Mouse (Mus musculus) layer of hippocampus, adult 9-10 months (tissue): Measurements from ENCODE around the gene Ift22.

Source experiments
- DNase-seq: peaks from one replicate; pipeline ENCODE4 v3.0.0; 2022; ENCODE audit warnings: low spot score

The Ift22 gene

DNA sequence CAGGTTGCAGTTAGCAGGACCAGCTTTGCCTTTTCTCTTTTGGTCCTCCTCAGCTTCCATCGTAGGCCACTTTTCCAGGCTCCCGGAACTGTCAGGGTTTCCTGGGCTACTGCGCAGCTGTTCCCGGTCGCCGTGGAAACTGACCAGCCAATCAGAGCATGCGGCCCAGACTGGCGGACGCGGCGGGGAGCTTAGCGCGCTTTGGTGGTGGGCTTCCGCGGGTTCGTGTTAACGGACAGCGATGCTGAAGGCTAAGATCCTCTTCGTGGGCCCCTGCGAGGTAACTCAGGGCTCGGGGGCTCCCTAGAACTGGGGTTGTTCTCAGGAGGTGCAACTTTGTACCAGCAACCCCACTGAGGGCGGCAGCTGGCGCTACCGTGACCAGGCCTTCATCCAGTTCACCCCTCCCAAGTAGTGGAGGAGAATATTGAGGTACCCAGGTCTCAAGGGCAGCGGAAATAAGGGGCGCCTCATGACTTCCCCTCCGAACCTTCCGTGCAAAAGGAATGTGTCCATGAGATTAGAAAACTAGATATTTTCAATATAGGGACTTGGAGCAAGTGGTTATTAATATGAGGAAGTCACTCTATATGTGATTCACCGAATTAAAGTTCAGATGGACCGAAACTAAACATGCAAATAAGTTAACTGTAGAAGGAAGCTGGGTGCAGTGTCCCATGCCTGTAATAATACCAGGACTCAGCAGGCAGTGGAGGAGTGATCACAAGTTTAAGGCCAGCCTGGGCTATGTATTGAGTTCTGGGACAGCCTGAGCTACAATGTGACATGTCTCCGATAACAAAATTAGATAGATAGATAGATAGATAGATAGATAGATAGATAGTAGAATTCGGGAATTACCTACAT, at the start of gene Ift22:
TSS of gene Ift22 (plus strand) at position 160 of the 867 bp plus-strand sequence.
- peak; percentile 88 for DNase-seq

DNA sequence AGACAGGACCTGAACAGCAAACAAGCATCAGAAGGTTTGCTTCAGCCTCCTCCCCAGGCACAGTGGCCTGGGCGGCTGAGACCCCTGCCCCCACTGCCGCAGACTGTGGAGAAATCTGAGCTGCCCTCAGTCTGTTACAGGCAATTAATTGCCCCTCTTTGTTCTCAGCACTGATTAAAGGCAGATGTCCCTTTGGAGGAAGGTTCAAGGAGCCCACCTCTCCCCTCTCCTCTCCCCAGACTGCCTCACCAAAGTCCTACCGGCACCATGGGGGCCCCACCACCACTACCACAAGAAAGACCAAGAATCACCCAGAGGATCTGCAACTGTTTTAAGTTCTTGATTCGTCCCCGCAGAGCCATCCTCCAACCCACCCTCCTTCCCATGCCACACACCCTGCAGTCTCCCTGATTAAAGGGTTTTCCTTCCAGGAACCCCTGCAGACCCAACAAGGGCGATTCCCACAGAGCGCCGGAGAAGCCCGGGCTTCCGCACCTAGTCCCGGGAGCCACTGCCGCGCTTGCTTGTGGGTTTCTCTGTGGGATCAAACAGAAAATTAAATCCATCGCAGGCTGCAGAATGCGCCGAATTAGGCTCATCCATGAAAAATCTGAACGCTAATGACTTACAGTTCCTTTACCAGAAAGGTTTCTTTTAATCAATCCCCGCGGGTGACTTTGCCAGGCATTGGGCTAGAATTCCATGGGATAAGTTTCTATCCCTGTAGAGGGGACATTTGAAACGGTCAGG, 46.6 kb upstream of the Ift22 start:
- DNase-seq: no peak

DNA sequence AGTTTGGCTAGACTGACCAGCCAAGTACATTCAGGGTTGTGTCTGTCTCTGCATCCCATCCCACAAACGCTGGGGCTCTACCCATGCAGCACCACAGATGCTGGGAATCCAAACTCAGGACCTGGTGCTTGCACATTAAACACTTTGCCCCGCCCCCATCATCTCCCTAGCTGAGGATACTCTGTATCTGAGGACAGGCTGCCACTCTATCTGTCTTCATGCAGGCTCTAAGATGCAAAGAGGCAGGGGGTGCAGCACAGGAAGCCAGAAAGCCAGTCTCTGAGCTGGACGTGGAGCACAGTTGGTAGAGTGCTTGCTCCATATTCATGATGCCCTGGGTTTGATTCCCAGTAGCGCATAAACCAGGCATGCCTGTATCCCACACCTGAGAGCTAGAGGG, 45.1 kb upstream of the Ift22 start:
- no peak for DNase-seq

DNA sequence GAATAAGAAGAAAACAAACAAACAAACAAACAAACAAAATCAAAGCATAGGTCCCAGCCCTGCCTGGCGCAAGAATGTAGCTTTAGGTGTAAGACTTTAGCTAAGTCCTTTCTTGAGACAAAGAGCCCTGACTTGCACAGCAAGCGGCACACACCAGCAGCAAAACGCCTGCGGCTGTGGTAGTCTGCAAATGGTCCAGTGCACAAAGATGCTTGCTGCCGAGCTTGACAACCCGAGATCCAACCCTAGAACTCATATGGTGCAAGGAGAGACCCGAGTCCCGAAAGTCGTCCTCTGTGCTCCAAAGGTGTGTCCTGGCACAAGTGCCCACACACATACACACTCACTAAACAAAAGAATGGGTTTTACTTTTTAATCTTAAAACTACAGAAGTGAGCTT, 44.7 kb upstream of the Ift22 start:
- no peak for DNase-seq

DNA sequence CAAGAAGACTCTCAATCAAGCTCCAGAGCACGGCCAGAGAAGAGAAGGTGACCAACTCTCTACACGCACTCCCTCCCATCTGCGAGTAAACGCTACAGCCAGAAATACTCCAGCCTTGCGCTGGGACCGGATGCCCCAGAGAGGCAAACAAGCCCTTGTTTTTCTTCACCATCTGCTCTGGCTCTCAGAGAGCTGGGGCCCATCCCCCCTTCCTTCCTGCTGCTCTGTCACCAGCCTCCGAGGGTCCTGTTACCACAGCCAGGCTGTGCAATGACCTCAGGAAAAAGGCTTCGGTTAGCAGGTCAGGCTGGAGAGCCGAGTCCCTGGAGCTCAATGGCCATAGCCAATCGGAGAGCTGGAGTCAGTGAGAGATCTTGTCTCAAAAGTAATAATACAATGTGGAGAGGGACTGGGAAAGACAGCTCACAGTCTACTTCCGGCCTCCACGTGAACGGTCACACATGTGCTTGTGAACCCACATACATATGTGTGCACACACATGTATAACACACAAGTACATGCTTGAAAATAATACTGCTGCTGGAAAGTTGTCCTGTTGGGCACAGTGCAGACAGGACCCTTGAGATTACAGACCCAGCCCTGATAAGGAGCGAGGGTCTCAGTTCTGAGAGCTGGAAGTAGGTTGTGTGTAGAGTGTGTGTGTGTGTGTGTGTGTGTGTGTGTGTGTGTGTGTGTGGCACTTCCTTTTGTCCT, 43.8 kb upstream of the Ift22 start:
- no peak for DNase-seq

DNA sequence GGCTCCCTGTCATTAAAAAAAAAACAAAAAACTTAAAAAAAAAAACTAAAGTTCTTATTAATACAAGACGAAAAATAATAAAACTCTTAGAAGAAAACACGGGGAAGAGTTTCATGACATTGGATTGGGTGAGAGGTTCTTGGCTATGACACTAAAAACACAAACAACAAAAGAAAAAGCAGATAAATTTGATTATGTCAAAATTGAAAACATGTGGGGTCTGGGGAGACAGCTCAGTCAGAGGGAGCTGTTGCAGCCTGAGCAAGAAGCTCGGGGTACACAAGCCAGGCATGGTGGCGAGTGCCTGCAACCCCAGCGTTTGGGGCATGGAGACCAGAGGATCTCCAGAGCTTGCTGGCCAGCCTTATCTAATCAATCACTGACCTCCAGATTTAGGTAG, 40.2 kb upstream of the Ift22 start:
- DNase-seq: no peak

DNA sequence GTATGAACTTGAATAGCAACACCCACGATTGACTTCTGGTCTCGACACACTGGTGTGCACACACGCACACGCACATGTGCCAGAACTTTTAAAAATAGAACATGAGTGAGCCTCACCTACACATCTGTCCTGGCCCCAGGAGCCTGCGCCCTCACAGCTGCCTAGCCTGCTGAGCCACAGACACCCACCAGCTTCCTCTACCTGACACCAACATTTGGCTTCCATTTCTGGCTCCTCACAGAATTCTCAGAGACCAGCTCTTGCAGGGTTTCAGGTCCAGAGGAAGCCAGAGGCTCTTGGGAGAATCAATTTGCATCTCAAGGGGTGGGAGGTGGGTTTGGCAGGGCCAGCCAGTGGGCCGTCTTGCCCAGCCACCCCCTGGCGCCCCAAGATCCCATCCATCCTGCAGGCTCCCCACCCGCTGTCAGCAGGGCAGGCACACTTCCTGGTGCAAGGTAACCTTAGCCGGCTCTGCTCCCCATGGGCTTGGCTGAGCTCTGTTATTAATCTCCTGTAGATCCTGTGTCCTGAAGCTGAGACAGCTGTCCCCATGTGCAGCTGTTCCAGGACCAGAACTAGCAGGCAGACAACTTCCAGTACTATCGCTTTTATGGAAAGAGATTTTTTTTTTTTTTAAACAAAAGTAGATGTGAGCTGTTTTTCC, 38.4 kb upstream of the Ift22 start:
- DNase-seq: no peak

DNA sequence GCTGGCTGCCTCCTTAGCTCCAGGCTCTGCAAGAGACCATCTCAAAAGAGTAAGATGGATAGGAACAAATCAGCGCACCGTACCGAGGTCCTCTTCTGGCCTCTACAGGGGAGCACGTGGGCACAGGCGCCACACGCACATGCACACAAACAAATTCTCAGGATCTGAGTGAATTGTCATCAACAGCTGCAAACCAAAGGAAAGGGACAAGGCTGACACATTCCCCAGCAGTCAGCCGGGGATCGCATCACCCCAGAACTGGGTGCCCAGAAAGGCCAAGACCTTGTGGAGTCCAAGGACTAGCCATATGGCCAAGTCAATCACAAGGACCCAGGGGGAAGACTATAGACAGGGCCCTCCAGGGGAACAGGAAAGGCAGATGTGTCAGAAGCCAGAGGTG, 35.5 kb upstream of the Ift22 start:
- DNase-seq: no peak

DNA sequence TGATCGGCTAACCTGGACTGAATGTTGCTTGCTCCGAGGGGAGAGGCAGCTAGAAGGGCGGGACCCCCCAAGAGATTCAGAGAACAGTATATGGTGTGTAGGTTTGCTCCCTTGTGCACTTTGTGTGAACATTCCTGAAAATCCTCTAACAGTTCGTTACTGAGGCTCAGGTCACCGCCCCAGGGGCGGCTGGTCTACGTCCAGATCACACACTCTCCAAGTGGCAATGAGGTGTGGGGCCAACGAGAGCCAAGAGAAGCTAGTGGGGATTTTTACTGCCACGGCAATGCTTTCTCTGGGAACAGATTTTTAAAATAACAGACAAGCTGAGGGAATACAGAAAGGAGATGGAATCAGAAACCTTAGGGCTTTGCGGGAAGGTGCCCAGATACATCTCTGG, 33.7 kb upstream of the Ift22 start:
- no peak for DNase-seq

DNA sequence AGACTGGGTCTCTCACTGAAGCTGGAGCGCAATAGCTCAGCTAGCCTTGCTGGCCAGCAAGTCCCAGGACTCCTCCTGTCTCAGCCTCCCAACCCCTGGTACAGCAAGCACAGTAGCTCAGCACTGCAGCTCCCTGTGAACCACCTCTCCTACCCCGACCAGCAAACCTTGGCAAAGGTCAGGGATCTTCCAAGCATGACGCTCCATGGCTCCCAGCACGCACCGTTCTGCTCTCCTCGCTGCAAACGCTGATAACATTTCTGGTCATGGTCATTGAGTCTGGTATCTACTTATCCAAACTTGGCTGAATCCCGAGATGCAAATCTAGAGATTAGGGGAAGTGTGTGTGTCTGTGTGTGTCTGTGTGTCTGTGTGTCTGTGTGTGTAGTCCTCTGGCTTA, 27.8 kb upstream of the Ift22 start:
- DNase-seq: no peak

DNA sequence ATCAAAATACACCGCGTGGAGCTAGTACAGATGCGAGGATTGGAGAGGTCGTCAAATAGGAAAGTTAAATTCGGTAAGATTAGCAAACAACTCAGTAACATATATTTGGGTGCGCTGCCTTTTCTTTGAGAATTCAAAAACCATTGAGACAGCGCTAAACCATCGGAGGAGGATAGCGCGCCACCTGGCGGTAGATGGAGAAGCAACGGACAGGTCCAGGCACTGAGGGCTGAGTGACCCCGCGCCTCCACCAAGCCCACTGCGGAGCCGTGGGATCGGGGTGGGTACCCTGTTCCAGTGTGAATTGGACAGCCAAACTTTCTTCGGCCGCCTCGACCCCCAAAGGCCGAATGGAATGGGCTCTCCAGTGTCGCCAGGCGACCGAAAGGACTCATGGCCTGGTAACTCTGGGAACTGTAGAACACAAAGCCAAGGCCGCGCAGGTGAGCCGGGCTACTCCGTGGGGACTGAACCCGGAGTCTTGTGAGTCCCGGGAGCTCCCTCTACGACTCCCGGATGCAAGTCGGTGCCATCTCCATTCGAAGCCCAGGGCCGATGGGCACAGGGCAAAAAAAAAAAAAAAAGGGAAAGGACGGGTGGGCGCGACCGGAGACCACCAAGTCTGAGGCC, 26.5 kb upstream of the Ift22 start:
- peak; percentile 71 for DNase-seq

DNA sequence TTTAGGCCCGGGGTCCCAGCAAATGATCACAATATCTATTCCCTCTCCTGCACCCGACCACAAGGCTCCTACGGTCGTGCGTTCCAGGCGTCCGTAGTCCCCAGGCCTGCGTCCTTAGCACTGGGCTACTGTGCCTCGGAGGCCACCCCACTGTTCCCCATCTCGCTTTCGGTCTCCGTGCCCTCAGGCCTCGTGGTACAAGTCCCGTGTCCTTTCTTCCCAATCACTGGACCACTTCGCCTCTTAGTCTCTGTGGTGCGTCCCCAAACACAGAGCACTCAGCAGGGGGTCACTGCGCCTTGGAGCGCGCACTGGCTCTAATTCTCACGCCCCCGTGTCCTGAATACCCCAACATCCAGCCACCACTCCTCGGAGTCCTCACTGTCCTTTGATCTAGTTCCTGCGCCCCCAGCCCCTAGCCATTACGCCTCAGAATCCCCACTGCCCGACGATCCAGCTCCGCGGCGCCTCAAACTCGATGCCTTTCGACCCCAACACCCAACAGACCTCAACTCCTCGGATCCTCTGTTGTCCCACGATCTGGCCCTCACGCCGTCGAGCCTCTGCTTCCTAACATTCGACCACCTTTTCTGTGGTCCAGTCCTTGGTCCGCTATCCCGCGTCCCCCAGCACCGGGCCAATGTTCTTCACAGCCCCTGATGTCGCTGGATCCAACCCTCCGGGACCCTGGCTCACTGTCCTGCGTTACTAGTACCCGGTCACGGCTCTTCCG, 25.7 kb upstream of the Ift22 start:
- DNase-seq: no peak

DNA sequence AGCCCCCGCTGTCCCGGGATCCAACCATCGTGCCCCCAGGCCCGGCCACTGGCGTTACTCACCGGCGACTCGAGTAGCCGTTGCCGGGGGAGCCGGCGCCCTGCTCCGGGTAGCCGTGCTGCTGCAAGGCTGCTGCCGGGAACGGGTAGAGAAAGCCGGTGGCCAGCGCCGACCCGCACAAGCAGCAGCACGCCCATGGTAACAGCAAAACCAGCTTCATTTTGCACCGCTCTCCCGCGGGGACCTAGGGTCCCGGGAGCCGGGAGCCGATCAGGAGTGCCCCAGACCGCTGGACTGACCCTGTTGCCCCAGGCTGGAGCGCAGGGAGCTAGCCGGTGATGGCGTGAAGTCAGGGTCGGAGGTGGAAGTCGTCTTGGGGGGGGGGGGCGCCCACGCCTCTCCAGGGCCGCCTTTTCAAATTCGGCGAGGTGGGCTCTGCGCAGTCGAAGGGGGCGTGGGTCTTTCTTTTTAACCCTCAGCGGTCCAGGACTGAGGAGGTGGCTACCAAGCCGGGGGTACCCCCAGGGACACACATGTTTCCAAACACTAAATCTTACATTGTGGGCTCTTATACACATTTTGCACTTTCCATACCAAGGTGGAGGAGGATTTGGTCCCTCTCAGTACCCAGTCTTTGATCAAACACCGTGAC, 25.0 kb upstream of the Ift22 start, which contains the start of gene Col26a1:
TSS of gene Col26a1 (minus strand) at position 422 of the 652 bp plus-strand sequence.
- no peak for DNase-seq

DNA sequence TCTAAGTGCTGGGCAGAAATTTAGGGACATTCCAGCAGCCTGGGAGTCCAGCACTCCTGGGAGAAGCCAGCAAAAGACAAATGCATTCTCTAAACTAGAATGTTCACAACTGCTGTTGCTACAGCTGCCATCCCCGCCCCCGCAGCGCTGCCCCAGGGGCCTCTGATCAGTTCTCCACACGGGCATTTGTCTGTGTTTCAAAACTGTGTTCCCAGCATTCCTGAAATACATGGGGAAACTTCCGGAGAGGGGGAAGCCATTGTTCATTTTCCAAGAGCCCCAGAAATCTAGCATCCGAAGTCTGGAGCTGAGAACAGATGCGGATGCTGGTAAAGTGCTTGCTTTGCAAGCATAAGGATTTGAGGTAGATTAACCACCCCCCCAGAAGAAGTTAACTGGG, 21.0 kb upstream of the Ift22 start:
- no peak for DNase-seq

DNA sequence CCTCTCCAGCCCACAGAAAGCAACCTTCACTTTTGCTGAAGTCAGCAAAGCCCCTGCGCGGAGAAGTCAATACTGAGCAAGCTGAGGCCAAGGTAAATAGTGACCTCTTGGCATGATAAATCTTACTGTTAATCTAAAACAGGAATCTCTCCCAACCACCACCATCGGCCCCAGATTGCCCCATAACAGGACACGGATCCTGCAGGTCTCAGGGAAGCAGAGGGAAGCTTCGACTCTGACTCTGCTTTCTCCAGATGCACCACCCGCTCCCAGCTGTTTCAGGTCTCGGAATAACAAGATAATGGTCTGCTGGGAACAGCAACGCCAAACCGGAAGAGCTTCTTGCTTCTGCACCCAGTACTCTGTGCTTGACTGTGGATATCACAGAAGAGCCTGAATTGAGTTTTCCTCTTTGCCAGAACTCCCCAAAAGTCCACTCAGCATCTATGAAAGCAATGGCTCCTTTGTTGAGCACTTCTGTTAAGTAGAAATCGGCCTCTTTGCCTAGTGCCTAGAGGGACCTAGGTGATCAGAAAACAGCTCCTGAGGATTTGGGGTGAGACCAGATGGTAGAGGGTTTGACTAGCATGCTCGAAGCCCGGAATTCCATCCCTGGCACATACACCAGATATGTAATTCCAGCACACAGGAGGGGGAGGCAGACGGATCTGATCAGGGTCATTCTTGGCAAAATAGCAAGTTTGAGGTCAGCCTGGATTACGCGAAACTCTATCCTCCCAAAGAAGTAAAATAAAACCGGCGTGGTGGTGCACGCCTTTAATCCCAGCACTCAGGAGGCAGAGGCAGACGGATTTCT, 19.2 kb upstream of the Ift22 start:
- no peak for DNase-seq

DNA sequence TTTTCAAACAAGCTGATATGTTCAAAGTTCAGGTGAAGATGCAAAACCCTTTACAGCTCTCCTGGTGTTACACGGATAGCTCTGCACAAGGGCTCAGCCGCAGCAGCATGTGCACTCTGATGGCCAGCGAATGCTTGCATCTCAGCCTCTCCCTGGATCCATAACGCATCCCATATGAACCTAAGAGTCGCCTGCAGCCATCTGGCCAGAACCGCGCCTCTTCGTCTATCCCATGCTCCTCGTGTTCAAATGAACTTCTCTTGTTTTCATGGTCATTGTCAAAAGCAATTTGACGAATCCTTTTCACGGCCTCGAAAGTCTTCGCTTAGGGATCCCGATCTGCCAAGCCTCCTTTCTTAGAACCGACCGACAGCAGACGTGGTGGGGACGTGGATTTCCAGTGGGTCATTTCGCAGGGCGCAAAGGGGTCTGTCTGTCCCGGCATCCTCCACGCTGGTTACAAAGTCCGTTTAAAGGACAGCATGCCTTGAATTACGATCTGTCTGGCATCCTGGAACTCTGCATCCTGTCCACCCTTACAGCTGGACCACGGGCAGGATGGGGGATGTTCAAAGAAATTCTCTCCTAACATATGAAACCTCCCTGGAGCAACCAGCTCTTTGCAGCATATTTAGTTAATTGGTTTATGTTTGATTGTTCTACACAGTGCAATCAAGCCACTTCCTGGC, 13.0 kb upstream of the Ift22 start:
- DNase-seq: no peak

DNA sequence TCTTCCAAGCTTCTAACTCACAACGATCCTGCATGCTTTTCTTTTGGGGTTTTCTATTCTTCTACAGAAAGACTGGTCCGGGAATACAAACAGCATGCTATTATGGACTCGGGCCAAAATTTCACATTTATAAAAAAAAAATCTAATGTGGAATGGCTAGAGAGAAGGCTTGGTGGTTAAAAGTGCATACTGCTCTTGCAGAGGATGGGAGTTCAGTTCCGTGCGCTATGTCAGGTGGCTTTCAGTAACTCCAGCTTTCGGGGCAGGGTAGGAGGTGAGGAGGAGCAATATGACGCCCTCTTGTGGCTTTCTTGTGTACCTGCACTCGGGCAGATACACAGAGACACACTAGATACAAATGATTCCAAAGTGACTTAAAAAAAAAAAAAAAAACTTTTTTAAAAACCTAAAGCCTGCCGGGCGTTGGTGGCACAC, 12.4 kb upstream of the Ift22 start:
- DNase-seq: no peak

DNA sequence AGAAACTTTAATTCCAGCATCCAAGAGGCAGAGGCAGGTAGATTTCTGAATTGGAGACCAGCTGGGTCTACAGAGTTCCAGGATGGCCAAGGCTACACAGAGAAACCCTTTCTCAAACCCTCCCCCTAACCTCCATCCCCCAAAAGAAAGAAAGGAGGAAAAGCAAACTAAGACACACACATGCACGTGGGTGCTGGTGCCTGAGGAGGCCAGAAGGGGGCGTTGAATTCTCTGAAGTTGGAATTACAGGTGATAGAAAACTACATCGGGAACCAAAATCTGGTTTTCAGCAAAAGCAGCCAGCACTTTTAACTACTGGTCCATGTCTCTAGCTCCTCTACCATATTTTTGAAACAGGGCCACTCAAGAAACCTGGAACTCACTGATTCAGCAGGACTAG, 3.3 kb upstream of the Ift22 start:
- DNase-seq: no peak

DNA sequence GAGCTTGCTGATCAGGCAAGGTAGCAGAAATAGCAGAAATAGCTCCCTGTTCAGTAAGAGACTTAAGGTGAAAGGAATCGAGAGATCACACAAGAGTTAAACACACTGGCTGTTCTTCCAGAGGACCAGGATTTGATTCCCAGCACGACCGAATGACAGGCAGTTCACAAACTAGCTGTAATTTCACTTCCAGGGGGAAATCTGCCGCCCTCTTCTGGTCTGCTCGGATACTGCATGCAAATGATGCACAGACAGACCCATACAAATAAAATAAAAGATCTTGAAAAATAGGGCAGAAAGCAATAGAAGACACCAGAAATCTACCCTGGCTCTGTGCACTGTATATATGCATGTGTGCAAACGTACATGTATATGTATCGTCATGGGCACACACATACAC, 2.3 kb upstream of the Ift22 start:
- no peak for DNase-seq
